Mouse (Mus musculus): ENCODE measurements around the gene Rtn4r. TPM values are rescaled to one million over a fixed set of nuclear protein-coding genes. Genes with fewer than 3 reads are reported as not detected.

Rtn4r gene
- polyA plus RNA-seq, 1 experiment from 2014 or later, result 0.16 TPM

GRCm38 (mm10) chr16:18144201-18144600, 16.8 kb downstream of the Rtn4r start:
- 24% methylated on average over 8 of the region's 8 CpGs for WGBS
- Histone ChIP-seq H3K4me3 (ENCODE audit: low read length) (no peak overlapping the region), H3K36me3 (ENCODE audit: control insufficient read depth, insufficient read depth) (no peaks in the 10 kb centered on the region), H3K27ac (ENCODE audit: low read length) (no peak overlapping the region), H3K9me3 (replicated peaks; ENCODE audit: control insufficient read depth, low read length) (no peaks in the 10 kb centered on the region), H3K9ac (ENCODE audit: low read length) (no peak overlapping the region; the same call in 1 of the 2 replicates), H3K27me3 (ENCODE audit: control insufficient read depth, insufficient read depth, low read length) (peaks cover 3% of the 10 kb centered on the region; the same call in 1 of the 2 replicates), H3K4me2 (ENCODE audit: low read depth, low read length) (no peak overlapping the region), H3K4me1 (ENCODE audit: control insufficient read depth, insufficient read depth, low read length) (peaks cover 7% of the 10 kb centered on the region)
- peak; percentile 59 for ATAC-seq (replicated peaks; ENCODE audit: extremely low read depth, insufficient read depth, low FRiP score)

- H3K4me2 ChIP-seq (ENCODE audit: low read depth, low read length), result no peak overlapping the region
- peaks cover 3% of the 10 kb centered on the region; the same call in 1 of the 2 replicates for H3K27me3 ChIP-seq (ENCODE audit: control insufficient read depth, insufficient read depth, low read length)
- H3K4me1 ChIP-seq (ENCODE audit: control insufficient read depth, insufficient read depth, low read length), result peaks cover 9% of the 10 kb centered on the region
- no peaks in the 10 kb centered on the region for H3K9me3 ChIP-seq (replicated peaks; ENCODE audit: control insufficient read depth, low read length)
- ATAC-seq (replicated peaks; ENCODE audit: extremely low read depth, insufficient read depth, low FRiP score), result no peak
- no peak overlapping the region for H3K27ac ChIP-seq (ENCODE audit: low read length)
- 79% methylated on average over 5 of the region's 6 CpGs for WGBS
- H3K9ac ChIP-seq (ENCODE audit: low read length), result no peak overlapping the region
- no peaks in the 10 kb centered on the region for H3K36me3 ChIP-seq (ENCODE audit: control insufficient read depth, insufficient read depth)
- no peak overlapping the region for H3K4me3 ChIP-seq (ENCODE audit: low read length)
Observed at GRCm38 (mm10) chr16:18145341-18145867, 18.0 kb downstream of the Rtn4r start.

GRCm38 (mm10) chr16:18148208-18148876, 20.9 kb downstream of the Rtn4r start:
- H3K4me1 ChIP-seq (ENCODE audit: control insufficient read depth, insufficient read depth, low read length), result peaks cover 9% of the 10 kb centered on the region
- no peaks in the 10 kb centered on the region for H3K36me3 ChIP-seq (ENCODE audit: control insufficient read depth, insufficient read depth)
- H3K27ac ChIP-seq (ENCODE audit: low read length), result no peak overlapping the region
- WGBS, result 54% methylated on average over 6 of the region's 6 CpGs
- H3K4me2 ChIP-seq (ENCODE audit: low read depth, low read length), result no peak overlapping the region
- H3K27me3 ChIP-seq (ENCODE audit: control insufficient read depth, insufficient read depth, low read length), result no peaks in the 10 kb centered on the region; the same call in 1 of the 2 replicates
- no peak overlapping the region for H3K4me3 ChIP-seq (ENCODE audit: low read length)
- no peaks in the 10 kb centered on the region for H3K9me3 ChIP-seq (replicated peaks; ENCODE audit: control insufficient read depth, low read length)
- H3K9ac ChIP-seq (ENCODE audit: low read length), result no peak overlapping the region
- no peak for ATAC-seq (replicated peaks; ENCODE audit: extremely low read depth, insufficient read depth, low FRiP score)

- Histone ChIP-seq H3K4me3 (ENCODE audit: low read length) (no peak overlapping the region), H3K4me2 (ENCODE audit: low read depth, low read length) (no peak overlapping the region), H3K27ac (ENCODE audit: low read length) (no peak overlapping the region), H3K9me3 (replicated peaks; ENCODE audit: control insufficient read depth, low read length) (no peaks in the 10 kb centered on the region), H3K4me1 (ENCODE audit: control insufficient read depth, insufficient read depth, low read length) (peaks cover 11% of the 10 kb centered on the region), H3K9ac (ENCODE audit: low read length) (no peak overlapping the region), H3K36me3 (ENCODE audit: control insufficient read depth, insufficient read depth) (no peaks in the 10 kb centered on the region), H3K27me3 (ENCODE audit: control insufficient read depth, insufficient read depth, low read length) (no peaks in the 10 kb centered on the region)
- no peak for ATAC-seq (replicated peaks; ENCODE audit: extremely low read depth, insufficient read depth, low FRiP score)
- WGBS, result 52% methylated on average over 6 of the region's 6 CpGs
Observed at GRCm38 (mm10) chr16:18149205-18149604, 21.8 kb downstream of the Rtn4r start.

GRCm38 (mm10) chr16:18152189-18152588, 24.7 kb downstream of the Rtn4r start:
- Histone ChIP-seq H3K27me3 (ENCODE audit: control insufficient read depth, insufficient read depth, low read length) (no peaks in the 10 kb centered on the region), H3K4me2 (ENCODE audit: low read depth, low read length) (no peak overlapping the region), H3K27ac (ENCODE audit: low read length) (no peak overlapping the region), H3K9me3 (replicated peaks; ENCODE audit: control insufficient read depth, low read length) (no peaks in the 10 kb centered on the region), H3K4me3 (ENCODE audit: low read length) (no peak overlapping the region), H3K9ac (ENCODE audit: low read length) (no peak overlapping the region), H3K4me1 (ENCODE audit: control insufficient read depth, insufficient read depth, low read length) (peaks cover 20% of the 10 kb centered on the region), H3K36me3 (ENCODE audit: control insufficient read depth, insufficient read depth) (no peaks in the 10 kb centered on the region)
- WGBS, result 92% methylated on average over 12 of the region's 12 CpGs
- ATAC-seq (replicated peaks; ENCODE audit: extremely low read depth, insufficient read depth, low FRiP score), result no peak

GRCm38 (mm10) chr16:18152769-18153445, 25.5 kb downstream of the Rtn4r start:
- H3K9ac ChIP-seq (ENCODE audit: low read length), result no peak overlapping the region
- no peaks in the 10 kb centered on the region for H3K9me3 ChIP-seq (replicated peaks; ENCODE audit: control insufficient read depth, low read length)
- H3K4me1 ChIP-seq (ENCODE audit: control insufficient read depth, insufficient read depth, low read length), result peaks cover 20% of the 10 kb centered on the region
- no peaks in the 10 kb centered on the region for H3K36me3 ChIP-seq (ENCODE audit: control insufficient read depth, insufficient read depth)
- no peak for ATAC-seq (replicated peaks; ENCODE audit: extremely low read depth, insufficient read depth, low FRiP score)
- H3K27ac ChIP-seq (ENCODE audit: low read length), result no peak overlapping the region
- no peak overlapping the region for H3K4me3 ChIP-seq (ENCODE audit: low read length)
- no peak overlapping the region for H3K4me2 ChIP-seq (ENCODE audit: low read depth, low read length)
- 92% methylated on average over 9 of the region's 9 CpGs for WGBS
- no peaks in the 10 kb centered on the region for H3K27me3 ChIP-seq (ENCODE audit: control insufficient read depth, insufficient read depth, low read length)

GRCm38 (mm10) chr16:18154521-18155171, 27.2 kb downstream of the Rtn4r start:
- H3K9me3 ChIP-seq (replicated peaks; ENCODE audit: control insufficient read depth, low read length), result no peaks in the 10 kb centered on the region
- peak; percentile 72 for ATAC-seq (replicated peaks; ENCODE audit: extremely low read depth, insufficient read depth, low FRiP score)
- H3K27ac ChIP-seq (ENCODE audit: low read length), result peak overlapping the region; percentile 62
- H3K27me3 ChIP-seq (ENCODE audit: control insufficient read depth, insufficient read depth, low read length), result no peaks in the 10 kb centered on the region
- no peaks in the 10 kb centered on the region for H3K36me3 ChIP-seq (ENCODE audit: control insufficient read depth, insufficient read depth)
- no peak overlapping the region for H3K4me3 ChIP-seq (ENCODE audit: low read length)
- 27% methylated on average over 14 of the region's 14 CpGs for WGBS
- peak overlapping the region; percentile 38 for H3K4me2 ChIP-seq (ENCODE audit: low read depth, low read length)
- peak overlapping the region; percentile 12; the same call in 1 of the 2 replicates for H3K9ac ChIP-seq (ENCODE audit: low read length)
- peaks cover 18% of the 10 kb centered on the region for H3K4me1 ChIP-seq (ENCODE audit: control insufficient read depth, insufficient read depth, low read length)

GRCm38 (mm10) chr16:18156579-18157350, 29.3 kb downstream of the Rtn4r start:
- no peak overlapping the region for H3K4me2 ChIP-seq (ENCODE audit: low read depth, low read length)
- no peak overlapping the region for H3K4me3 ChIP-seq (ENCODE audit: low read length)
- H3K27ac ChIP-seq (ENCODE audit: low read length), result no peak overlapping the region
- no peak overlapping the region for H3K9ac ChIP-seq (ENCODE audit: low read length)
- H3K27me3 ChIP-seq (ENCODE audit: control insufficient read depth, insufficient read depth, low read length), result no peaks in the 10 kb centered on the region
- ATAC-seq (replicated peaks; ENCODE audit: extremely low read depth, insufficient read depth, low FRiP score), result no peak
- H3K9me3 ChIP-seq (replicated peaks; ENCODE audit: control insufficient read depth, low read length), result no peaks in the 10 kb centered on the region
- peaks cover 21% of the 10 kb centered on the region for H3K4me1 ChIP-seq (ENCODE audit: control insufficient read depth, insufficient read depth, low read length)
- H3K36me3 ChIP-seq (ENCODE audit: control insufficient read depth, insufficient read depth), result no peaks in the 10 kb centered on the region
- 86% methylated on average over 12 of the region's 12 CpGs for WGBS

Data from heart, embryonic 16.5 days (tissue).